Mouse (Mus musculus) G1E (cell line): ENCODE data around the gene Vipr1.

Source experiments
- CTCF ChIP-seq: IDR thresholded peaks from 2 replicates; pipeline ENCODE4 v1.5.1; 2012; ENCODE audit warnings: low read depth, low read length, inconsistent platforms, mixed read lengths
- GATA1 ChIP-seq: IDR thresholded peaks from 2 replicates; pipeline ENCODE4 v1.6.1; 2012; ENCODE audit warnings: borderline replicate concordance, low read length, inconsistent platforms, mixed read lengths
- GATA2 ChIP-seq: IDR thresholded peaks from 2 replicates; pipeline ENCODE4 v1.6.1; 2012; ENCODE audit warnings: low read depth, low read length, inconsistent platforms, borderline replicate concordance
- POLR2AphosphoS5 ChIP-seq: IDR thresholded peaks from 2 replicates; pipeline ENCODE4 v1.6.1; 2012; ENCODE audit warnings: low read depth, low read length, inconsistent platforms; ENCODE audit not compliant: insufficient replicate concordance
- TAL1 ChIP-seq: conservative IDR thresholded peaks from 2 replicates; pipeline ENCODE4 v1.6.1; 2012; ENCODE audit warnings: low read depth, low read length, inconsistent platforms, mixed read lengths

DNA sequence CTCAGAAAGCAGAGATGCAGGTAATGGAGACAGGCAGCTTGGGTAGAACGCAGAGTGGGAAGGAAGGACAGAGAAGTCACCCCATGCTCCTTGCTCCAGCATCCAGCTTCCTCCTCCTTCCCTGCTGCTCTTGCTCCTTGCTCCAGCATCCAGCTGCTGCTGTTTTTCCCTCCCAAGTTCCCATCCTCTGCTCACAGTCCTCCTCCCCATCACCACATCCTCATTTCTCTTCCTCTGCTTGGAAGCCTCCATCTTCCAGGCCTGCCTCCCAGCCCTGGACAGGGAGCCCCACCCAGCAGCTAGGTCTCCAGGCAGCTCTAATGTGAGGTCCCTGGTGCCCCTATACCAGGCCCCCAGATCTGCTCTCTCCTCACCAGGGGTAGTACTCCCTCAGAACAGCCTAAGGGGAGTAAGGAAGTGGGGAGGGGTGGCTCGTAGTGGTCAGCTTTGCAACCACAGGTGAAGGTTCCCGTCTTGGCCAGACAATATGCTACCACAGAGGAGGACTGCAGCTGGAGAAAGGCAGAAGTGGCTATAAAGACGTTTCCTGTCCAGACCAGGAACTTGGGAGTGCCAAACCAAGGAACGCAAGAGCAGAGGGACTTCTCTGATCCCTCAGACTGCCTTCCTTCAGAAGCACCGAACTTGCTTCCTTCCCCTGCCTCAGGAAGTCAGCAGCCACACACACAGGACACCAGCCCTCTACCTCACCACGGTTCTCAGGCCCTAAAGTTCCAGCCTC lies 6.5 kb upstream of the Vipr1 start:
- TF ChIP-seq CTCF = no peak
- no peak for TF ChIP-seq GATA2
- no peak for TF ChIP-seq POLR2AphosphoS5
- TF ChIP-seq TAL1 = no peak
- no peak for TF ChIP-seq GATA1
